Mouse (Mus musculus): ENCODE measurements at regions not wholly inside any gene's neighbourhood (a gene's known extent, or its start where the extent isn't known, plus 50 kb on each side); places are given as distances from the start of the nearest gene placed in this dataset.

DNA sequence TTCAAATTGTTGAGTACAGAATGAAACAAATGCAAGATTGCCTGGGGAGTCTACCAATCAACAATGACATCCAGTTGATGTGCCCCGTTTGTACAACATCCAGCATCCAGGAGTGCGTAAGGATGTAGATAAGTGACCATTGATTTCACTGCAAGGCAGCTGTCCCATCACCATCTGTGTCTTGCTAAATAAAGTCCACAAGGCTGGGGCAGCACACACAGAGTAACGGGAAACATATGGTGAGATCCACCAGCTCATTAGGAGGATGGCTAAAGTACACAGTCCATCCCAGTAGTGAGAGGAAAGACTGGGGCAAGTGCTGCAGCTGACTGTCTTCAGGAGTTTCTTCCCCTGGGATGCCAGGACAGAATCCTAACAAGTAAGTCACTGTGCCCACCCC is 284.8 kb downstream of the Phf3 start:
- no peak for TF ChIP-seq POLR2A (IDR thresholded peaks at IDR 0.05; ENCODE audit: low read depth, low read length)
- no peak for TF ChIP-seq CTCF (conservative IDR thresholded peaks at IDR 0.05; ENCODE audit: insufficient read depth, insufficient read length, low read depth, low read length)

All from kidney, adult 2 months (tissue).